Mouse (Mus musculus): Measurements from ENCODE around the gene Scn1b. TPM values are rescaled to one million over a fixed set of nuclear protein-coding genes. Genes with fewer than 3 reads are reported as not detected.
A peak's percentile ranks its signal among the peaks of the same experiment; 100 is the strongest.

Gene Scn1b
- polyA plus RNA-seq, 1 experiment from 2014 or later, result 3.4 TPM

- WGBS, result 34% methylated on average over 4 of the region's 4 CpGs
- no peaks in the 10 kb centered on the region for H3K9me3 ChIP-seq (ENCODE audit: control insufficient read depth, low read length)
- no peak for ATAC-seq (ENCODE audit: insufficient number of reproducible peaks, insufficient read depth, low FRiP score, low read depth)
- H3K4me1 ChIP-seq (ENCODE audit: control insufficient read depth in 2 of 2, insufficient read depth in 2 of 2, low read length in 2 of 2), result peaks cover 3 to 13% of the 10 kb centered on the region in 2 experiments; a peak in 3 of 4 replicates
- H3K27me3 ChIP-seq (ENCODE audit: control insufficient read depth, insufficient read depth, low read length), result peaks cover 11% of the 10 kb centered on the region
- peaks cover 78% of the 10 kb centered on the region for H3K36me3 ChIP-seq (ENCODE audit: control insufficient read depth, insufficient read depth, low read length)
- H3K9ac ChIP-seq (ENCODE audit: low read length), result no peak overlapping the region
- H3K4me3 ChIP-seq (ENCODE audit: control insufficient read depth in 1 of 2, insufficient read depth in 1 of 2, low read depth in 1 of 2, low read length in 2 of 2), result no peak overlapping the region
- H3K27ac ChIP-seq (replicated peaks in 1 of 2; ENCODE audit: control insufficient read depth in 1 of 2, insufficient read depth in 1 of 2, low read depth in 2 of 2, low read length in 2 of 2), result no peak overlapping the region
- H3K4me2 ChIP-seq (ENCODE audit: low read length), result no peak overlapping the region
Observed at GRCm38 (mm10) chr7:31130841-31131240, 4.0 kb upstream of the Scn1b start.

- Histone ChIP-seq H3K9ac (ENCODE audit: low read length) (no peak overlapping the region), H3K27me3 (ENCODE audit: control insufficient read depth, insufficient read depth, low read length) (peaks cover 16% of the 10 kb centered on the region), H3K27ac (replicated peaks in 1 of 2; ENCODE audit: control insufficient read depth in 1 of 2, insufficient read depth in 1 of 2, low read depth in 2 of 2, low read length in 2 of 2) (no peak overlapping the region), H3K4me1 (ENCODE audit: control insufficient read depth in 2 of 2, insufficient read depth in 2 of 2, low read length in 2 of 2) (peaks cover 3 to 15% of the 10 kb centered on the region in 2 experiments; a peak in 3 of 4 replicates), H3K4me2 (ENCODE audit: low read length) (no peak overlapping the region), H3K36me3 (ENCODE audit: control insufficient read depth, insufficient read depth, low read length) (peaks cover 72% of the 10 kb centered on the region), H3K9me3 (ENCODE audit: control insufficient read depth, low read length) (no peaks in the 10 kb centered on the region), H3K4me3 (ENCODE audit: control insufficient read depth in 1 of 2, insufficient read depth in 1 of 2, low read depth in 1 of 2, low read length in 2 of 2) (no peak overlapping the region)
- WGBS, result 93% methylated on average over 7 of the region's 7 CpGs
- ATAC-seq (ENCODE audit: insufficient number of reproducible peaks, insufficient read depth, low FRiP score, low read depth), result no peak
Observed at GRCm38 (mm10) chr7:31130197-31130596, 3.4 kb upstream of the Scn1b start.

- Histone ChIP-seq H3K27ac (replicated peaks in 1 of 2; ENCODE audit: control insufficient read depth in 1 of 2, insufficient read depth in 1 of 2, low read depth in 2 of 2, low read length in 2 of 2) (no peak overlapping the region), H3K4me3 (ENCODE audit: control insufficient read depth in 1 of 2, insufficient read depth in 1 of 2, low read depth in 1 of 2, low read length in 2 of 2) (no peak overlapping the region), H3K9me3 (ENCODE audit: control insufficient read depth, low read length) (no peaks in the 10 kb centered on the region), H3K36me3 (ENCODE audit: control insufficient read depth, insufficient read depth, low read length) (peaks cover 52% of the 10 kb centered on the region), H3K9ac (ENCODE audit: low read length) (no peak overlapping the region), H3K27me3 (ENCODE audit: control insufficient read depth, insufficient read depth, low read length) (peaks cover 16% of the 10 kb centered on the region), H3K4me2 (ENCODE audit: low read length) (no peak overlapping the region), H3K4me1 (ENCODE audit: control insufficient read depth in 2 of 2, insufficient read depth in 2 of 2, low read length in 2 of 2) (peaks cover 3 to 15% of the 10 kb centered on the region in 2 experiments; a peak in 3 of 4 replicates)
- 45% methylated on average over 9 of the region's 9 CpGs for WGBS
- ATAC-seq (ENCODE audit: insufficient number of reproducible peaks, insufficient read depth, low FRiP score, low read depth), result no peak
Observed at GRCm38 (mm10) chr7:31128157-31128705, 1.4 kb upstream of the Scn1b start.

- no peak for ATAC-seq (ENCODE audit: insufficient number of reproducible peaks, insufficient read depth, low FRiP score, low read depth)
- Histone ChIP-seq H3K27me3 (ENCODE audit: control insufficient read depth, insufficient read depth, low read length) (peaks cover 16% of the 10 kb centered on the region), H3K9me3 (ENCODE audit: control insufficient read depth, low read length) (no peaks in the 10 kb centered on the region), H3K9ac (ENCODE audit: low read length) (peak overlapping the region; percentile 70), H3K27ac (replicated peaks in 1 of 2; ENCODE audit: control insufficient read depth in 1 of 2, insufficient read depth in 1 of 2, low read depth in 2 of 2, low read length in 2 of 2) (no peak overlapping the region), H3K4me1 (ENCODE audit: control insufficient read depth in 2 of 2, insufficient read depth in 2 of 2, low read length in 2 of 2) (peaks cover 3 to 15% of the 10 kb centered on the region in 2 experiments; a peak in 3 of 4 replicates), H3K36me3 (ENCODE audit: control insufficient read depth, insufficient read depth, low read length) (peaks cover 33% of the 10 kb centered on the region), H3K4me2 (ENCODE audit: low read length) (peak overlapping the region; percentile 99), H3K4me3 (ENCODE audit: control insufficient read depth in 1 of 2, insufficient read depth in 1 of 2, low read depth in 1 of 2, low read length in 2 of 2) (peak overlapping the region; percentile 63 to 66)
- under 1% methylated on average over 53 of the region's 53 CpGs for WGBS
Observed at GRCm38 (mm10) chr7:31126211-31126751, 522 bp downstream of the Scn1b start.

GRCm38 (mm10) chr7:31125116-31125515 lies 1.7 kb downstream of the Scn1b start:
- Histone ChIP-seq H3K27me3 (ENCODE audit: control insufficient read depth, insufficient read depth, low read length) (peaks cover 16% of the 10 kb centered on the region), H3K36me3 (ENCODE audit: control insufficient read depth, insufficient read depth, low read length) (peaks cover 21% of the 10 kb centered on the region), H3K9me3 (ENCODE audit: control insufficient read depth, low read length) (no peaks in the 10 kb centered on the region), H3K4me2 (ENCODE audit: low read length) (no peak overlapping the region), H3K4me1 (ENCODE audit: control insufficient read depth in 2 of 2, insufficient read depth in 2 of 2, low read length in 2 of 2) (peaks cover 3 to 15% of the 10 kb centered on the region in 2 experiments; a peak in 3 of 4 replicates), H3K9ac (ENCODE audit: low read length) (no peak overlapping the region), H3K27ac (replicated peaks in 1 of 2; ENCODE audit: control insufficient read depth in 1 of 2, insufficient read depth in 1 of 2, low read depth in 2 of 2, low read length in 2 of 2) (no peak overlapping the region), H3K4me3 (ENCODE audit: control insufficient read depth in 1 of 2, insufficient read depth in 1 of 2, low read depth in 1 of 2, low read length in 2 of 2) (no peak overlapping the region)
- 79% methylated on average over 13 of the region's 13 CpGs for whole genome bisulfite sequencing
- ATAC-seq (ENCODE audit: insufficient number of reproducible peaks, insufficient read depth, low FRiP score, low read depth), result no peak

GRCm38 (mm10) chr7:31124381-31124780 lies 2.4 kb downstream of the Scn1b start:
- H3K27me3 ChIP-seq (ENCODE audit: control insufficient read depth, insufficient read depth, low read length), result peaks cover 16% of the 10 kb centered on the region
- H3K27ac ChIP-seq (replicated peaks in 1 of 2; ENCODE audit: control insufficient read depth in 1 of 2, insufficient read depth in 1 of 2, low read depth in 2 of 2, low read length in 2 of 2), result no peak overlapping the region
- WGBS, result 76% methylated on average over 5 of the region's 5 CpGs
- no peak overlapping the region for H3K4me3 ChIP-seq (ENCODE audit: control insufficient read depth in 1 of 2, insufficient read depth in 1 of 2, low read depth in 1 of 2, low read length in 2 of 2)
- peaks cover 14% of the 10 kb centered on the region for H3K36me3 ChIP-seq (ENCODE audit: control insufficient read depth, insufficient read depth, low read length)
- ATAC-seq (ENCODE audit: insufficient number of reproducible peaks, insufficient read depth, low FRiP score, low read depth), result no peak
- peaks cover 3 to 15% of the 10 kb centered on the region in 2 experiments; a peak in 3 of 4 replicates for H3K4me1 ChIP-seq (ENCODE audit: control insufficient read depth in 2 of 2, insufficient read depth in 2 of 2, low read length in 2 of 2)
- no peak overlapping the region for H3K4me2 ChIP-seq (ENCODE audit: low read length)
- H3K9me3 ChIP-seq (ENCODE audit: control insufficient read depth, low read length), result no peaks in the 10 kb centered on the region
- H3K9ac ChIP-seq (ENCODE audit: low read length), result no peak overlapping the region

- Histone ChIP-seq H3K9ac (ENCODE audit: low read length) (no peak overlapping the region), H3K9me3 (ENCODE audit: control insufficient read depth, low read length) (no peaks in the 10 kb centered on the region), H3K4me1 (ENCODE audit: control insufficient read depth in 2 of 2, insufficient read depth in 2 of 2, low read length in 2 of 2) (peaks cover 3 to 15% of the 10 kb centered on the region in 2 experiments; a peak in 3 of 4 replicates), H3K36me3 (ENCODE audit: control insufficient read depth, insufficient read depth, low read length) (peaks cover 7% of the 10 kb centered on the region), H3K27me3 (ENCODE audit: control insufficient read depth, insufficient read depth, low read length) (peaks cover 16% of the 10 kb centered on the region), H3K27ac (replicated peaks in 1 of 2; ENCODE audit: control insufficient read depth in 1 of 2, insufficient read depth in 1 of 2, low read depth in 2 of 2, low read length in 2 of 2) (no peak overlapping the region), H3K4me3 (ENCODE audit: control insufficient read depth in 1 of 2, insufficient read depth in 1 of 2, low read depth in 1 of 2, low read length in 2 of 2) (no peak overlapping the region), H3K4me2 (ENCODE audit: low read length) (no peak overlapping the region)
- WGBS, result 85% methylated on average over 3 of the region's 3 CpGs
- no peak for ATAC-seq (ENCODE audit: insufficient number of reproducible peaks, insufficient read depth, low FRiP score, low read depth)
Observed at GRCm38 (mm10) chr7:31123697-31124096, 3.1 kb downstream of the Scn1b start.

Data from heart, embryonic 14.5 days (tissue).